Mouse (Mus musculus): Measurements from ENCODE around the gene Anapc5.

The Anapc5 gene

DNA sequence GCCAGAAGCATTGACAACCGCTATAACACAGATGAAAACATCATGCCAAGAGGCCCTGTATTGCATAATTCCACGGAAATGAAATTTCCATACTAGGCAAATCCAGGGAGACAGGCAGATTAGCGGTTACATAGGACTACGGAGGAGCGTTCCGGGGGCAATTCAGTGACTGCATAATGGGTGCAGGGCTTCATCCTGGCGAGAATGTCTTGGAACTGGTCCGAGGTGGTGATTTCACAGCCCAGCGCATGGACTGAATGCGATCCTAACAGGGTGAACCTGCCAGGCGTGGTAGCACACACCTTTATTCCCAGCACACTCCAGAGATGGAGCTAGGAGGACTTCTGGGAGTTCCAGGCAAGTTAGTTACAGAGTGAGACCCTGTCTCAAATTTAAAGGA is 53.9 kb downstream of the Anapc5 start:
- no peak for DNase-seq

DNA sequence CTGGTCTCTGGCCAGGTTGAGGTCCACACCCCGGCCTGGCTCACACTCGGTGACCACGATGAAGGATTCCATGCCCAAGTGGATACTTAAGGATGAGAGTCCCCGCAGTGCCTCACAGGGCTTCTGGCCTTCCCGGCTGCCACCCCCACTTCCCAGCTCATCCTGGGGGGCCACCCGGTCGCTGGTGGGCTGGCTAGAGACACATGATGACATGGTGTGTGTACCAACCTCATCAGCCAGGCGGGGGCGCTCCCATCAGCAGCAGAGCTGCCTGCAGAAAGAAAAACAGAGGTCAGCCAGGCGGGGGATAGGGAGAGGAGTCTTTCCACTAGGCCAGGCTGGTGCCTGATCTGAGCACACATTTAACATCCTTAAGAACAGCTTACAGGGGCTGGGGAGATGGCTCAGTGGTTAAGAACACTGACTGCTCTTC is 57.1 kb downstream of the Anapc5 start:
- no peak for DNase-seq

DNA sequence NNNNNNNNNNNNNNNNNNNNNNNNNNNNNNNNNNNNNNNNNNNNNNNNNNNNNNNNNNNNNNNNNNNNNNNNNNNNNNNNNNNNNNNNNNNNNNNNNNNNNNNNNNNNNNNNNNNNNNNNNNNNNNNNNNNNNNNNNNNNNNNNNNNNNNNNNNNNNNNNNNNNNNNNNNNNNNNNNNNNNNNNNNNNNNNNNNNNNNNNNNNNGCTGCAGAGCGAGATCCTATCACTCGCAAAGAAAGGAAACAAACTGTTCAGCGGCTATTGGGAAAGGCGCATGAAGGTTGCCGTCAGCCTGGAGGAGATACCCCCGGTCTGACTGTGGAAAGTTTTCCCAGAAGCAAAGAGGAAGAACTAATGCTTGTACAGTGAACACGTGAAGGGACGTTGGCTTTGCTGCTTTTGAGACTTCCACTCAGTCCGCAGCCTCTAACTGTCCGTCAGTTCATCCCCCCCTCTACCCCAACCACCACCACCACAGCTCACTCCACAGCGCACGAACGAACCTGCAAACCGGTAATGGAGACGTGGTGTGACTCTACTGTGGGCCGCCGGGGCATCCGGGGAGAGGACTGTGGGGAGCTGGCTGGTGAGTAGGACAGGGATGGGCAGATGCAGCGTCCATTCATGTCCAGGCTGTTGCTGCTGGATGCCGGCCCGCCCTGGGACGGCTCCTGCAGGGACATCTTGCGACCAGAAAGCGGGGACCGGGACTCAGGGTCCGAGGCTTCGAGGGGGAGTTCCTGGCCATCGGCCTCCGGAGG is 57.7 kb downstream of the Anapc5 start:
- DNase-seq = no peak

DNA sequence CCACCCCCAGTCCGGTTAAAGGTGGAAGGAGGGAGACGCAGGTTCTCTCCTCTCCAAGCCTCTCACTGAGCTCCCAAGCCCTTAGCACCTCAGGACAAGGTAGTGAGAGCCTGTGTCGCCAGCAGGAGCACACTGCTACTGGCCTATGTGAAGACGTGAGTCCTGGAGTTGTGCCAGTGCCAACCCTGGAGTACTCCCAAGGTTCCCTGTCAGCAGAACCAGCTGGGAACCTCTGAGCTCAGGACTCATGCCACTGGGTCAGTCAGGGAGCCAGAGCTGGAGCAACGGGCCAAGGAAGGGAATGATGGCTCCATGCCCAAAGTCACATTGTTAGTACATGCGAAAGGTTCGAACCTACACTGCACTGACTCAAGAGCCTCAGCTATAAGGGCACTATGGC is 64.5 kb downstream of the Anapc5 start:
- no peak for DNase-seq

DNA sequence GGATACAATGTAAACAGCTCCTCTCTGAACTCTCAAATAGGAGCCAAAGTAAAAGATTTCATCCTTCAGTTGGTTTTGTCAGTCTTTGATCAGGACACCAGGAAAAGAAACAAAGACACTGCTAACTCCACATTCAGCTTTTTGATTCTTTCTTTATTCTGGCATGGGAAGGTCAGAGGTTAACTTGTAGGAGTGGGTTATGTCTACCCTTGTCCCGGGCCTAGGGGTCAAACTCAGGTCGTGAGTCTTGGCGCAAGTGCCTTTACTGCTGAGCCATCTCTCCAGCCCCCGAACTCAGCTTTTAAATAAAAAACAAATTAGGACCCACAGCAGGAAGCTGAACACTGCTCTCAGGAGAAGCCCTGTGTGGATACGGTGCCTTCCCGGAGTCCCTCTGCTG is 65.0 kb downstream of the Anapc5 start:
- DNase-seq = no peak

DNA sequence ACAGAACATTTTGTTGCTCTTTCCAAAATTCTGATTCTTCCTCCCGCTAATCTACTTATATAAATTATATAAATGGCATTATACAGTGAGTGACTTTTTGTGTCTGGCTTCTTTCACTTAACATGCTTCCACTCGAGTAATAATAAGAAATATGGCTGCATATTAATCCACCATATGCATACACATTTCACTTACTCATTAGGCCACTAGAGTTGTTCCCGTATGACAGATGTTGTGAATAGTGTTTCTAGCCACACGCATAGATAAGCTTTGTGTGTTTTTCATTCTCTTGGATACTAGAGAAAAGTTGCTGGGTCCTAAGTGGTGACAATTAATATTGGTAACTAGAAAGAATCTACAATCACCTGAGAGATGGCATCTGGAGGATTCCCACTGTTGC is 65.5 kb downstream of the Anapc5 start:
- no peak for DNase-seq

DNA sequence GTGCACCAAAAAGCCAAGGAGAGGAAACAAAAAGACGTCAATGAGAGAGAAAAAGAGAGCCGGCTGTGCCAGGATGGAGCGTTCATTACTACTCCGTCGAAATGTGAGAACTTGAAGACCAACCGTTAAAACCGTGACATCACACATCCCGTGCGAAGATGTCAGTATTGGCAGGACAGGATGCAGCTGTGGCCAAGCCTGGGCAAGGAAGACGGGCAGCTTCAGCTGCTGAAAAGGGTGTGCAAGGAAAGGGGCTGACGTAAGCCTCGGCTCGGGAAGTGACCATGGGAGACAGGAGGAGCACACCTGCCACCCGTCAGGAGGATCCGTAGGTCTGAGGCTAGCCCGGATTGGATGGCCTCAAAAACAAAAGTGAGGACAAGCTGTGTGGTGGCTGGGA is 66.7 kb downstream of the Anapc5 start:
- DNase-seq = no peak

DNA sequence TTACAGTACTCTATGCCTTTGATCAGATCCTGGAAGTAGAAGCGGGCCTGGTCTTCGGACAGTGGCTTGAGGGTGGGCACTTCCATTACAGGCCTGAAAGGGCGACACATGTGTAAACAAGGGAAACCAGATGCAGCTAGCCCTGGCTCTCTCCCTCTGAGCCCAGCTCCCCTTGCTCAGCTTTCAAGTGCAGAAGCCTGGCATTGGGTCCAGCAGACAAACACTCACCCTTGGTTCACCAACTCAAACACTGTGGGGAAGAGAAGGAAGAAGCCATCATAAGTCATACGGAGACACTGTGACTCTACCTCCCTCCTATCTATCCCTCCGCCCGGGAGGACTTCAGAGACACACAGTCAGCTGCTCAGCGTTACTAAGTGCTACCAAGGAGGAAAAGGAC is 73.2 kb downstream of the Anapc5 start:
- no peak for DNase-seq

DNA sequence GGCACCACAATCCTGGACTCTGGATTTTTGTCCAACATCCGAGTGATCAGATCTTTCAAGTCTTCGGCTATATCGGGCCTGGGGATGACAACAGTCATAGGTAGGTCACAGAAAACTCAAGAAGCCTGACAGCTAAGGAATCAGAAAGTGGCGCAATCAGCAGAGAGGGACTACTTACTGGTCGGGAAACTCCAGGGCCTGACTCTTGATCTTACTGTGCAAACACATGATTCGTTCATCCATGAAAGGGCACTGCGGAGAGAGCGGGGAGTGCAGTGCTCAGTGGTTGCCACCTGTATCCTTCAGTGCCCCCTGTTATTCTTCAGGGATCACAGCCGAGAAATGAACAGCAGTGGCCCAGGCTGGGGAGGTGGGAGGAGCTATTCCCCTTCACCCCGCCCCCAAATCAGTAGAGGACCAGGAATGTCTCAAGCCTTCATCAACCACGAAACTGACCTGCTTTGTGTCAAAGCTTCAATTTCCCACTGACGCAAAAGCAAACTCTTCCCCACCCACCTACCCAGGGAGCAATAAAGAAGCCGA is 77.2 kb downstream of the Anapc5 start:
- DNase-seq = no peak

All from right cerebral cortex, adult 18-20 months (tissue).